Mouse (Mus musculus): ENCODE results near the gene Celf5. TPM values are rescaled to one million over a fixed set of nuclear protein-coding genes. Genes with fewer than 3 reads are reported as not detected.

Gene Celf5
- polyA plus RNA-seq, 1 experiment from 2014 or later = 0.19 TPM

DNA sequence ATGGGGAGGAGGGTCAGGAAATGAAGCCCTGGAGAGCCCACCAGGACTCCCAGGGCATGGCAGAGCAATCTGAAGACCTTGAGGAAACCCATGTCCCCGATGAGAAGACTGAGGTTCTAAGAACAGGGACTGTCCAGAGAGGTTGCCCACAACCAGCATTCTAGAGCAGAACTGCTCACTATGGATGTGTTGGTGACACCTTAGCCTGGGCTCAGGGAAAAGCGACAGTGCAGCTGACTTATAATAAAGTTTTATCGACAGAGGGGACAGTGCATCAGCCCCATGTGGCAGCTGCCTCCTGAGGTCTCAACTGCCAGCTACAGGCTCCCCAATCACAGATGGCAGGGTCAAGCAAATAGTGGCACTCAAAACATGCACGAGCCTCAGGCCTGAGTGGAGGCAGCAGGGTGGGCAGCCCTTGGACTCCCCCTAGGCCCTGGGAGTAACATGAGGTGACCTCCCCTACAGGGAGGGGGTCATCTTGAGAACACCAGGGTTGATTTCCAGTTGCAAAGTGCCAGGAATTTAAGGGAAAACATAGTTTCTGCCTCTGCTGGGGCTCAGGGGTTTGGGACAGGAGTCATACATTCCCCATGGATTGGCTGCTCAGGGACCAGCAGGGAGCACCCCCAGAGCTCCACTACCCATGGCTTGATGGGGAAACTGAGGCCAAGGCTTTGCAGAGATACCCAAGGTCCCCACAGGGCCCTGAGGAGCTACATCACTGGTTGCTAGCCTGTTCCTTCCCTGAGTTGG lies 61.3 kb downstream of the Celf5 start:
- Histone ChIP-seq H3K4me3 (ENCODE audit: low read depth, low read length) (no peak overlapping the region), H3K36me3 (ENCODE audit: control insufficient read depth, insufficient read depth, low read length) (no peaks in the 10 kb centered on the region), H3K27me3 (ENCODE audit: control insufficient read depth, insufficient read depth, low read length) (peaks cover 13% of the 10 kb centered on the region), H3K9me3 (replicated peaks; ENCODE audit: control insufficient read depth, low read length) (no peaks in the 10 kb centered on the region), H3K27ac (ENCODE audit: low read depth, low read length) (no peak overlapping the region), H3K4me1 (ENCODE audit: control insufficient read depth, insufficient read depth, low read length) (peaks cover 41% of the 10 kb centered on the region), H3K9ac (ENCODE audit: low read depth, low read length) (no peak overlapping the region), H3K4me2 (no peak overlapping the region)
- 74% methylated on average over 4 of the region's 4 CpGs for WGBS (ENCODE audit: insufficient replicate concordance)
- ATAC-seq (replicated peaks; ENCODE audit: insufficient number of reproducible peaks, low FRiP score, low TSS enrichment) = no peak

DNA sequence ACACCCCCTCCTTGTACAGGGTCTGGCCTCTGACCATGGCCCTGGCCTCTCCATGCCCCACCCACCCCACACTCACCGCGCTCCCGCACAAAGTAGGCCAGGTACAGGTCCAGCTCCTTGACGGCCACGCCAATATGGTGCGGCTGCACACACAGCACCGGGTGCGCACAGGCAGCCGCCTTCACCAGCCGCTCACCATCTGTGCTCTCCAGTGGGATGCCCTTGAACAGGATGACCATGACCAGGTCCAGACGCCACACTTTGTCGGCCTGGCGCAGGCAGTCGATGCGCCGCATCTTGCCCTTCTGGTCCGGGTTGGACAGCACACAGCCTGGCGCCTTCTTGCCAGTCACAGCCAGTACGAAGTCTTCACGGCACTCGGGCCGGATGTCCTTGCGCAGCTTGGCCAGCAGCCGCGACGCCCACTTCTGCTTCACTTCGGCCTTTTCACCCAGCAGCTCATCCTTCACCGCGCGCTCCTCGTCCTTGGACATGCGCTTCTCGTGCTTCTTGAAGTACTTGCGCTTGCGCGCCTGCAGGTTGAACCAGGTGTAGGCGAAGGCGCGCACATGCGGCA lies 62.2 kb downstream of the Celf5 start:
- no peaks in the 10 kb centered on the region for H3K36me3 ChIP-seq (ENCODE audit: control insufficient read depth, insufficient read depth, low read length)
- H3K4me2 ChIP-seq = no peak overlapping the region
- no peak overlapping the region for H3K9ac ChIP-seq (ENCODE audit: low read depth, low read length)
- ATAC-seq (replicated peaks; ENCODE audit: insufficient number of reproducible peaks, low FRiP score, low TSS enrichment) = no peak
- H3K4me3 ChIP-seq (ENCODE audit: low read depth, low read length) = no peak overlapping the region
- H3K27ac ChIP-seq (ENCODE audit: low read depth, low read length) = no peak overlapping the region
- 77% methylated on average over 40 of the region's 40 CpGs for WGBS (ENCODE audit: insufficient replicate concordance)
- H3K9me3 ChIP-seq (replicated peaks; ENCODE audit: control insufficient read depth, low read length) = no peaks in the 10 kb centered on the region
- H3K27me3 ChIP-seq (ENCODE audit: control insufficient read depth, insufficient read depth, low read length) = peaks cover 9% of the 10 kb centered on the region
- H3K4me1 ChIP-seq (ENCODE audit: control insufficient read depth, insufficient read depth, low read length) = peaks cover 46% of the 10 kb centered on the region

DNA sequence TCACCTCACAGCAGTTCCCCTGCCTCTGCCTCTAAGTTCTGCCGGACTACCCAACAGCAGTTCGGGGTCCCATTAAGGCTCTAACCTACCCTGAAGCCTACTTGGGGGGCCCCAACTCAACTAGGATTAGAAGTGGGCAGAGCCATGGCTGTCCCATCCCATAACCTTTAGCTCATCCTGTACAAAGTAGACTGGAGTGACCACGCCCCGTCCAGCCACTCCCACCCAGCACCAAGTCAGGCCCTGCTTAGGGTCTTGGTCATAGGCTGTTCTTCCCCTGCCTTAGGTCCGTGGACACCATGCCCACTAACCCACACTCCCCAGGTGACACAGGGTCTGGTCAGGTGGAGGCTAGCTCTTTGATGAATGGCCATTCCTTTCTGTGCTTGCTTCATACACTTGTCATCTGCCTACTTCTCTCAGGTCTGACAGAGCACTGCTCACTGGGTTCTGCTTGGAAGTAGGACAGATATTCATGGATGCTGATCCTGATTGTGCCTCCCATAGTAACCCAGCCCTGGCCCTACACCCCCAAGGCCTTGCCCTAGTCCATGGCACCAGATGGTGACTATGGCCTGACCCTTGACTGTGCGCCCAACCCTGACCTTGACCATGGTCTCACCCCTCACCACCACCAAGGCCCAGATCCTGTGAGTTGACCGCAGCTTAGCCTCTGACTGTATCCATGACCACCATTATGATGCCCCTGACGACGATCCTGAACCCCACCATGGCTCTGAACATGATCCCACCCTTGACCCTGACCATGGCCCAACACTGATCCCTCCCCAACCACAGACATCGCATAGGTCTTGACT lies 63.2 kb downstream of the Celf5 start:
- H3K4me2 ChIP-seq = no peak overlapping the region
- no peak for ATAC-seq (replicated peaks; ENCODE audit: insufficient number of reproducible peaks, low FRiP score, low TSS enrichment)
- H3K4me1 ChIP-seq (ENCODE audit: control insufficient read depth, insufficient read depth, low read length) = peaks cover 51% of the 10 kb centered on the region
- no peaks in the 10 kb centered on the region for H3K9me3 ChIP-seq (replicated peaks; ENCODE audit: control insufficient read depth, low read length)
- 0 out of 2 replicates have a peak overlapping the region, but pooled peaks have one; percentile 22 for H3K9ac ChIP-seq (ENCODE audit: low read depth, low read length)
- 84% methylated on average over 10 of the region's 10 CpGs for WGBS (ENCODE audit: insufficient replicate concordance)
- no peak overlapping the region for H3K27ac ChIP-seq (ENCODE audit: low read depth, low read length)
- no peak overlapping the region for H3K4me3 ChIP-seq (ENCODE audit: low read depth, low read length)
- no peaks in the 10 kb centered on the region for H3K36me3 ChIP-seq (ENCODE audit: control insufficient read depth, insufficient read depth, low read length)
- peaks cover 7% of the 10 kb centered on the region; the same call in 1 of the 2 replicates for H3K27me3 ChIP-seq (ENCODE audit: control insufficient read depth, insufficient read depth, low read length)

DNA sequence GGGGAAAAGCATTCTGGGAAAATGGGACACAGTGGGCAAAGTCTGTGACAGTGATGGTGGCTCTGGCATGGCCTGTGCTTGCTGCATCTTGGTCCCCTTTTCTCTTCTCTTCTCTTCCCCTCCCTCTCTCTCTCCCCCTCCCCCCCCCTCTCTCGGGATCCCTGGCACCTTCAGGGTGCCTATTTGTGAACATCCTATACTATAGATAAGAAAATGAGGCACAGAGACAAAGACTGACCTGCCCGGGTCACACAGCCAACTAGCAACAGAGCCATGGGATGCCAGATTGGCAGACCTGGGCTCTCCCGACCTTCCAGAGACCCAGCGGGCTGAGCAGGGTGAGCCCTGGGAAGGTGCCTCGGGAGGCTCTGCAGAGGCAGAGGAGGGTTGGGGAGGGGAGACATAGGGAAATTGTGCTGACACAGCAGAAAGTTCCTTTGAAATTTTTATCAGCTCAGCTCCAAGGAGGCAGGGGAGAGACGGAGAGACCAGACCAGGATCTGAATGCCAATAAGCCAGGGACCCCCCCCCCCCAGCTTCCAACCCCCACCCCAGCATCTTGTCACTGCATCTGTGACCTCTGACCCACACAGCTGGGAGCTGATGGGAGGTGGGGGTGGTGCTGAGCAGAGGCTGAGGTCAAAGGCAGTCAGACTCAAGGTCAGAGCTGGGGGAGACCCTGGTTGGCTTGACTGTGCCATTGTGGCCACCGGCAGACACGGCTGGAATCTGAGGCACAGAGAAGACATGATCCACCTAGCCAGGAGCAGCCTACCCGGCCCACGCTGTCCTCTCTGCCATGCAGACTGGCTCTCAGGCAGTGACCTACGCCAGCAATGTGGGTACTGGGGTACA lies 64.1 kb downstream of the Celf5 start:
- Histone ChIP-seq H3K9ac (ENCODE audit: low read depth, low read length) (0 out of 2 replicates have a peak overlapping the region, but pooled peaks have one; percentile 22), H3K36me3 (ENCODE audit: control insufficient read depth, insufficient read depth, low read length) (no peaks in the 10 kb centered on the region), H3K27me3 (ENCODE audit: control insufficient read depth, insufficient read depth, low read length) (peaks cover 7% of the 10 kb centered on the region; the same call in 1 of the 2 replicates), H3K4me3 (ENCODE audit: low read depth, low read length) (no peak overlapping the region), H3K27ac (ENCODE audit: low read depth, low read length) (no peak overlapping the region), H3K9me3 (replicated peaks; ENCODE audit: control insufficient read depth, low read length) (no peaks in the 10 kb centered on the region), H3K4me2 (no peak overlapping the region), H3K4me1 (ENCODE audit: control insufficient read depth, insufficient read depth, low read length) (peaks cover 56% of the 10 kb centered on the region)
- WGBS (ENCODE audit: insufficient replicate concordance) = 49% methylated on average over 11 of the region's 11 CpGs
- ATAC-seq (replicated peaks; ENCODE audit: insufficient number of reproducible peaks, low FRiP score, low TSS enrichment) = no peak

DNA sequence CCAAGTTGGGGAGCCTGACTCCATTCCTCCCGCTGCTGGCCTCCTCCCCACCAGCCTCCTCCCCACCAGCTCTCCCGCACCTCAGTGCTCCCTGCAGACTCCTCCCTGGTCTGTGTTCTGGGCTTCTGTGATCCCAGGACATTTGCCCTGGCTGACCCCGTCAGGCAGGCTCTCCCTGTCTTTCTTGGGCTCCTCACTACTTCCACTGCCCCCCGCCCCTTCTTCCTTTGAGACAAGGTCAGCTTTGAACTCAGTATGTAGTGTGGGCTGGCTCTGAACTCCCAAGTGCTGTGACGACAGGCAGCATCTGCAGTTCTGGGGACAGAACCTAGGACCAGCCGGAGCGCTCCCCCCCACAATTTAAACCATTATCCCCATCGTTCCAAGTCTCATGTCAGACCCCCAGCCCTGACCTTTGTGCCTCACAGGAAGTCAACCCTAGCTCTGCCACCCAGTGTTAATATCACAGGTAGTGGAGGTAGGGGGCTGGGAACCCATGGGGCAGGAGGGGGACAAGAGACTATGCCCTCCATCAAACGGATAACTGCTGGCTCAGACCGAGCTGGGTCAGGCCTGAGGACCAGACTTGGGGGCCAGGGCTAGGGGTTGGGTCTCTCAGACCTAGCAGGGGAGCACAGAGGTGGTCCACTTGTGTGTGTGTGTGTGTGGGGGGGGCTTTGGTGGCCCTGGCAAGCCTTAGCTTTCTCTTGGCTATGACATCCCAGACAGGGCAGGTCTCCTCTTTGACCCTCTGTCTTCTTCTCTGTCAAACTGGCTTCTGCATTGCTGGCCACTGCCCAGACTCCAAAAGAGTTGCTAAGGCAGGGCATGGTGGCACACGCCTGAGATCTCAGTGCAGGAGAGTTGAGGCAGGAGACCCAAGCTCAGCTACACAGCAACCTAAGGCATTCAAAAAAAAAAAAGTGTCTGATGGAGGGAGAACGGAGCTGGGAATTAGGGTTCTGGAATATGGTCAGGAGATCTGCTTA lies 65.0 kb downstream of the Celf5 start:
- peak overlapping the region; percentile 37 for H3K4me3 ChIP-seq (ENCODE audit: low read depth, low read length)
- H3K4me2 ChIP-seq = peak overlapping the region; percentile 84
- peaks cover 7% of the 10 kb centered on the region; the same call in 1 of the 2 replicates for H3K27me3 ChIP-seq (ENCODE audit: control insufficient read depth, insufficient read depth, low read length)
- H3K9ac ChIP-seq (ENCODE audit: low read depth, low read length) = peak overlapping the region; percentile 63
- H3K27ac ChIP-seq (ENCODE audit: low read depth, low read length) = no peak overlapping the region; the same call in 1 of the 2 replicates
- ATAC-seq (replicated peaks; ENCODE audit: insufficient number of reproducible peaks, low FRiP score, low TSS enrichment) = no peak
- no peaks in the 10 kb centered on the region for H3K36me3 ChIP-seq (ENCODE audit: control insufficient read depth, insufficient read depth, low read length)
- WGBS (ENCODE audit: insufficient replicate concordance) = 45% methylated on average over 12 of the region's 12 CpGs
- no peaks in the 10 kb centered on the region for H3K9me3 ChIP-seq (replicated peaks; ENCODE audit: control insufficient read depth, low read length)
- peaks cover 65% of the 10 kb centered on the region for H3K4me1 ChIP-seq (ENCODE audit: control insufficient read depth, insufficient read depth, low read length)

DNA sequence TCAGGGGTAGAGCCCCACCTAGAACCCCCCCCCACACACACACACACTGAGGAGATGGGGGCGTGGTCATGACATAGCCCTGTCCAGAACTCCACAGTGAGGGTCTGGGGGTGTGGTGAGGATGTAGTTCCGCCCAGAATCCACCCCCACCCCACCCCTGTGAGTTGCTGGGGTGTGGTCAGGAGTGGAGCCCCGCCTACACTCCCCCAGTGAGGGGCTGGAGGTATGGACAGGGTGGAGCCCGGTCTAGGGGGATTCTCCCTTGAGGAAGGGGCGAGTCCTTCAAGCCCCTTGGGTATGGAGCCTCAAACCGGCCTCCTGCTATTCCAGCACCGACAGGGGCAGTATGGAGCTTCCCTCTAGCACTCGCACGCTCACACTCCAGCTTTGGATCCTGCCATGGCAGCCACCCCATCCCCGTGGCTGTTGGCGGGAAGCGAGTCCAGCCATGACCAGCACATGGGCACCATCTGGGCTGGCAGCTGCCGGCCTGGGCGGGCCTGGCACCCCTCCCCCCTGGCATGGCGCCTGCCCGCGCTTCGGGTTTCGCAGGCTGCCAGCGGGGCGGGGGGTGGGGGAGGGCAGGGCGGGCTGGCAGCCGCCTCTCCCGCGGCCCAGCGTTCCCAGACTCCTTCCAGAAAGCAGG lies 65.8 kb downstream of the Celf5 start:
- 1% methylated on average over 17 of the region's 26 CpGs for WGBS (ENCODE audit: insufficient replicate concordance)
- Histone ChIP-seq H3K4me3 (ENCODE audit: low read depth, low read length) (peak overlapping the region; percentile 37), H3K27me3 (ENCODE audit: control insufficient read depth, insufficient read depth, low read length) (peaks cover 7% of the 10 kb centered on the region; the same call in 1 of the 2 replicates), H3K4me2 (peak overlapping the region; percentile 84), H3K27ac (ENCODE audit: low read depth, low read length) (peak overlapping the region; percentile 35; the same call in 1 of the 2 replicates), H3K9me3 (replicated peaks; ENCODE audit: control insufficient read depth, low read length) (no peaks in the 10 kb centered on the region), H3K36me3 (ENCODE audit: control insufficient read depth, insufficient read depth, low read length) (no peaks in the 10 kb centered on the region), H3K4me1 (ENCODE audit: control insufficient read depth, insufficient read depth, low read length) (peaks cover 73% of the 10 kb centered on the region), H3K9ac (ENCODE audit: low read depth, low read length) (peak overlapping the region; percentile 63)
- ATAC-seq (replicated peaks; ENCODE audit: insufficient number of reproducible peaks, low FRiP score, low TSS enrichment) = peak; percentile 36; the same call in 1 of the 2 replicates
